10 mouse cellular contexts compared by ENCODE assay signal in the genomic region with DNA sequence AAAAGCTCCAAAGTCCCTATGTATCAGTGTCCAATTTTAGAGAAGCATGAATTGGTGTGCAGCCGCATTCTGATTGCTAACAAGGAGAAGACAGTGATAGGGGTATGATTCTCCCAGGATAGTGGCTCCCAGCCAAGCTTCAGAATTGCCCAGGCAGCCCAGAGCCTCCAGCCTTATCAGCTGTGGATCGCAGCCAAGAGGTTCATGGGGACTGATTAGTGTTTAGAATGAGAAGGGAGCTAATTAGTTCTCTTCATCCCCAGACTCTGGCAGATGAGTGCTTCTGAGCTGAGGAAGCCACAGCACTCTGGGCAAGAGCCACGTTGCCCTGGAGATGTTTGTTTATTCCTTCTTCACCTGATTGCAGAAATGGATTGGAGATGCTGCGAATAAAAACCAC.
DNase-seq lines count a peak whose midpoint lies in the region; ATAC-seq and TF ChIP-seq lines count a peak whose summit lies in the region.
"Had no signal": no experiment of that assay in that cellular context is flagged by ENCODE, and none has a peak within 500 bp of the region (broad histone marks: within the 10 kb centered on the region; RNA-seq: fewer than 3 reads in every experiment).

No protein-coding gene starts in this region.

- H3K9me3 ChIP-seq in heart, embryonic 15.5 days (replicated peaks) = no peaks in the 10 kb centered on the region
- H3K9me3 ChIP-seq in heart, embryonic 11.5 days (replicated peaks; ENCODE audit: control insufficient read depth, low read length) = no peaks in the 10 kb centered on the region
- H3K9me3 ChIP-seq in heart, postnatal 0 days (replicated peaks; ENCODE audit: control insufficient read depth, low read length) = no peaks in the 10 kb centered on the region
- H3K9me3 ChIP-seq: liver, embryonic 13.5 days had no signal

- H3K36me3 ChIP-seq in heart, embryonic 15.5 days = no peaks in the 10 kb centered on the region
- H3K36me3 ChIP-seq in heart, embryonic 11.5 days (ENCODE audit: control insufficient read depth, insufficient read depth, low read length) = no peaks in the 10 kb centered on the region
- H3K36me3 ChIP-seq in heart, postnatal 0 days (replicated peaks; ENCODE audit: control insufficient read depth, insufficient read depth, low read length) = no peaks in the 10 kb centered on the region
- H3K36me3 ChIP-seq in small intestine, adult 2 months (ENCODE audit: control insufficient read depth, insufficient read depth, low read length) = peaks cover 51% of the 10 kb centered on the region
- H3K36me3 ChIP-seq: liver, embryonic 13.5 days had no signal

- WGBS in heart, embryonic 15.5 days = 12% methylated on average over 4 of the region's 4 CpGs
- WGBS in heart, embryonic 11.5 days (ENCODE audit: insufficient replicate concordance) = 32% methylated on average over 4 of the region's 4 CpGs
- 15% methylated on average over 4 of the region's 4 CpGs for WGBS in heart, postnatal 0 days
- WGBS in small intestine, adult 2 months = 12% methylated on average over 4 of the region's 4 CpGs

- TF ChIP-seq EP300 in heart, postnatal 0 days (IDR thresholded peaks at IDR 0.05; ENCODE audit: low read depth) = no peak

- intact Hi-C loops in left cerebral cortex, postnatal 4 days (cut with DNase I) = no loop called here
- intact Hi-C loops in gastrocnemius, adult 2 months (cut with DNase I) = no loop called here

- no peak for TF ChIP-seq POLR2A in brain, embryonic 14.5 days (IDR thresholded peaks at IDR 0.05; ENCODE audit: borderline replicate concordance, extremely low read depth, insufficient read depth, insufficient read length, poor library complexity, severe bottlenecking)
- no peak for TF ChIP-seq POLR2A in small intestine, adult 2 months (IDR thresholded peaks at IDR 0.05; ENCODE audit: low read depth, low read length)

- TF ChIP-seq CTCF in brain, embryonic 14.5 days (IDR thresholded peaks at IDR 0.05; ENCODE audit: borderline replicate concordance, extremely low read depth, insufficient read depth, insufficient read length) = no peak
- TF ChIP-seq CTCF in heart, postnatal 0 days (IDR thresholded peaks at IDR 0.05; ENCODE audit: low read depth) = no peak
- TF ChIP-seq CTCF in small intestine, adult 2 months (IDR thresholded peaks at IDR 0.05; ENCODE audit: extremely low read depth, insufficient read length, insufficient replicate concordance, low read depth, low read length) = no peak
- TF ChIP-seq CTCF in gastrocnemius, adult 2 months (IDR thresholded peaks at IDR 0.05) = no peak

- no peak overlapping the region for H3K4me2 ChIP-seq in heart, embryonic 15.5 days
- no peak overlapping the region for H3K4me2 ChIP-seq in heart, embryonic 11.5 days
- no peak overlapping the region for H3K4me2 ChIP-seq in heart, postnatal 0 days (ENCODE audit: low read depth, low read length)
- H3K4me2 ChIP-seq: liver, embryonic 13.5 days had no signal

- H3K9ac ChIP-seq in heart, embryonic 15.5 days = no peak overlapping the region
- no peak overlapping the region for H3K9ac ChIP-seq in heart, embryonic 11.5 days (ENCODE audit: low read depth, low read length)
- no peak overlapping the region for H3K9ac ChIP-seq in heart, postnatal 0 days (replicated peaks; ENCODE audit: low read depth, low read length)
- H3K9ac ChIP-seq: liver, embryonic 13.5 days had no signal

- no peak overlapping the region for H3K4me3 ChIP-seq in heart, embryonic 15.5 days
- no peak overlapping the region for H3K4me3 ChIP-seq in heart, embryonic 11.5 days (ENCODE audit: low read depth, low read length)
- H3K4me3 ChIP-seq in heart, postnatal 0 days (ENCODE audit: low read depth, low read length) = no peak overlapping the region
- H3K4me3 ChIP-seq in small intestine, adult 2 months (ENCODE audit: low read depth, low read length) = no peak overlapping the region
- H3K4me3 ChIP-seq in gastrocnemius, adult 2 months = no peak overlapping the region
- H3K4me3 ChIP-seq: liver, embryonic 13.5 days had no signal

- H3K27me3 ChIP-seq in heart, embryonic 15.5 days = no peaks in the 10 kb centered on the region
- H3K27me3 ChIP-seq in heart, embryonic 11.5 days (ENCODE audit: control insufficient read depth, insufficient read depth, low read length) = no peaks in the 10 kb centered on the region
- H3K27me3 ChIP-seq in heart, postnatal 0 days (ENCODE audit: control insufficient read depth, insufficient read depth, low read length) = no peaks in the 10 kb centered on the region
- no peaks in the 10 kb centered on the region for H3K27me3 ChIP-seq in small intestine, adult 2 months (ENCODE audit: control insufficient read depth, insufficient read depth, low read length)
- H3K27me3 ChIP-seq: CH12.LX; liver, embryonic 13.5 days had no signal

- H3K4me1 ChIP-seq in heart, embryonic 15.5 days (replicated peaks) = peaks cover 9% of the 10 kb centered on the region; the same call in 1 of the 2 replicates
- no peaks in the 10 kb centered on the region for H3K4me1 ChIP-seq in heart, embryonic 11.5 days (ENCODE audit: control insufficient read depth, insufficient read depth, low read length)
- peaks cover 11% of the 10 kb centered on the region; the same call in 1 of the 2 replicates for H3K4me1 ChIP-seq in heart, postnatal 0 days (ENCODE audit: control insufficient read depth, insufficient read depth)
- H3K4me1 ChIP-seq in small intestine, adult 2 months (ENCODE audit: control insufficient read depth, insufficient read depth, insufficient read length, low read length) = peaks cover 15% of the 10 kb centered on the region
- H3K4me1 ChIP-seq: liver, embryonic 13.5 days had no signal

- 0 out of 2 replicates have a peak, but pooled peaks have one; percentile 60 for ATAC-seq in heart, embryonic 15.5 days (replicated peaks; ENCODE audit: insufficient number of reproducible peaks, insufficient read depth, low FRiP score, low read depth)
- no peak for ATAC-seq in heart, embryonic 11.5 days (replicated peaks; ENCODE audit: insufficient number of reproducible peaks, low FRiP score, low TSS enrichment)
- no peak for ATAC-seq in heart, postnatal 0 days (ENCODE audit: insufficient read depth, low read depth)
- ATAC-seq in granulocyte monocyte progenitor cell, adult 5-6 weeks (replicated peaks; ENCODE audit: poor library complexity, severe bottlenecking) = no peak

- DNase-seq in brain, embryonic 14.5 days (ENCODE audit: low read depth) = peak; percentile 96
- peak; percentile 26 for DNase-seq in heart, postnatal 0 days (ENCODE audit: low spot score)
- peak; percentile 92 for DNase-seq in left cerebral cortex, postnatal 4 days
- DNase-seq in gastrocnemius, adult 2 months = no peak
- DNase-seq: liver, embryonic 13.5 days had no signal

- no peak overlapping the region for H3K27ac ChIP-seq in heart, embryonic 15.5 days
- no peak overlapping the region for H3K27ac ChIP-seq in heart, embryonic 11.5 days (ENCODE audit: low read depth, low read length)
- no peak overlapping the region for H3K27ac ChIP-seq in heart, postnatal 0 days (ENCODE audit: low read depth)
- peak overlapping the region; percentile 97 for H3K27ac ChIP-seq in small intestine, adult 2 months (ENCODE audit: insufficient read depth, low read depth, low read length)
- no peak overlapping the region for H3K27ac ChIP-seq in gastrocnemius, adult 2 months
- H3K27ac ChIP-seq: liver, embryonic 13.5 days had no signal
